Mouse (Mus musculus): ENCODE results near the gene AC109138.7.
A peak's percentile ranks its signal among the peaks of the same experiment; 100 is the strongest.

The AC109138.7 gene

GRCm38 (mm10) chr19:4192251-4192985 is 21.7 kb upstream of the AC109138.7 start:
- no peak for DNase-seq (ENCODE audit: low read depth in 2 of 2, low spot score in 2 of 2)

DNA sequence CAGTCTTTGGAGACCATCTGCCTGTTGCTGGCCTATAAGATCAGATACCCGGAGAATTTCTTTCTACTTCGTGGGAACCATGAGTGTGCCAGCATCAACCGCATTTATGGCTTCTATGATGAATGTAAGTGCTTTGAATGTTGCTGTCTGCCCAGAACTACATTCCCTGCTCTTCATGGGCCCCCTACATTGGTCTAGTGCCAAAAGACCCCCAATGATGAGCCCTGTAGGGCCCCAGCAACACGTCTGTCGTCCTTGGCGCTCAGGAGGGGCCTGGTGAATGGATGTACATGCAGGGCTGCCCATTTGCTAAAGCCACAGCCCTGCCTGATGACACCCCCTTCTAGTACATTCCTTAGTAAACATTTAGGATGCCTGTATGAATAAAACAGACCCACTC is 21.0 kb upstream of the AC109138.7 start:
- no peak for DNase-seq (ENCODE audit: low read depth in 2 of 2, low spot score in 2 of 2)

DNA sequence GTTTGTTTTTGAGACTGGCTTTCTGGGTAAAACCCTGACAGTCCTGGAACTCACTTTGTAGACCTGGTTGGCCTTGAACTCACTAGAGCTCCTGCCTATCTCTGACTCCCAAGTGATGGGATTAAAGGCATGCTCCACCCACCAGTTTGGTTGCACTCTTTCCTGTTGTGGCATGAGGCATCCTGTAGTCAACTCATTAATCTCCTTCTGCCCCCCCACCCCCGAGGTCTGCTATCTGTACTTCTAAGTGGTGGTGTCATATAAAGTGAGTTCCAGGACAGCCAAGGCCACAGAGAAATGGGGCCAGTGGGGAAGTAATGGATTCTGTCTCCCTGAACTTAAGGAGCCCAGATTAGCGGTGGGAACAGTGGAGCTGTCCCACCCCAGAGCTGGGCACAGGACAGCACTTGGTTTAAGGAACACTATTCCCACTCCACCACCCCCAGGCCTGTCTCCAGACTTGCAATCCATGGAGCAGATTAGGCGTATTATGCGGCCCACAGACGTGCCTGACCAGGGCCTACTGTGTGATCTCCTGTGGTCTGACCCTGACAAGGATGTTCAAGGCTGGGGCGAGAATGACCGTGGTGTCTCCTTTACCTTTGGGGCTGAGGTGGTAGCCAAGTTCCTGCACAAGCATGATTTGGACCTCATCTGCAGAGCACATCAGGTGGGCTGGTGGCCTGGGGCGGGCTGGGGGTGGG is 20.0 kb upstream of the AC109138.7 start:
- no peak for DNase-seq (ENCODE audit: low read depth in 2 of 2, low spot score in 2 of 2)

DNA sequence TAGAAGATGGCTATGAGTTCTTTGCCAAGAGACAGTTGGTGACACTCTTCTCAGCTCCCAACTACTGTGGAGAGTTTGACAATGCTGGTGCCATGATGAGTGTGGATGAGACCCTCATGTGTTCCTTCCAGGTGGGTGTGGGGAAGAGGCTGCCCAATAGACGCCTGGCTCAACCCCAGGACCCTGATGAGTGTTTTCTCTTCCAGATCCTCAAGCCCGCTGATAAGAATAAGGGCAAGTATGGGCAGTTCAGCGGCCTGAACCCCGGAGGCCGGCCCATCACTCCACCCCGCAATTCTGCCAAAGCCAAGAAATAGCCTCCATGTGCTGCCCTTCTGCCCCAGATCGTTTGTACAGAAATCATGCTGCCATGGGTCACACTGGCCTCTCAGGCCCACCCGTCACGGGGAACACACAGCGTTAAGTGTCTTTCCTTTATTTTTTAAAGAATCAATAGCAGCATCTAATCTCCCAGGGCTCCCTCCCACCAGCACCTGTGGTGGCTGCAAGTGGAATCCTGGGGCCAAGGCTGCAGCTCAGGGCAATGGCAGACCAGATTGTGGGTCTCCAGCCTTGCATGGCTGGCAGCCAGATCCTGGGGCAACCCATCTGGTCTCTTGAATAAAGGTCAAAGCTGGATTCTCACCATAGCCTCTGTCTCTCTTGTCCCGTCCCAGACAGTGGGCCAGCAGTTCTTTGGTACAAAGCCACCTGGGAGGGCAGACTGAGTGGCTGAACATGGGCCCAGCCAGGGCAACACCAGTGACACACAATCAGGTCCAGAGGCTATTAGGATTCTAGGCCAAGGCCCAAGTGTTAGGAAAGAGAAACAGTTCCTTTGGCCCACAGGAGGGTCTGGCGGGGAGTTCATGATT is 19.1 kb upstream of the AC109138.7 start:
- no peak for DNase-seq (ENCODE audit: low read depth in 2 of 2, low spot score in 2 of 2)

- DNase-seq (ENCODE audit: low read depth in 2 of 2, low spot score in 2 of 2) = no peak
These were observed 18.1 kb upstream of the AC109138.7 start for GRCm38 (mm10) chr19:4196048-4196447.

- DNase-seq (ENCODE audit: low read depth in 2 of 2, low spot score in 2 of 2) = no peak
These were observed 17.6 kb upstream of the AC109138.7 start for GRCm38 (mm10) chr19:4196548-4196947.

DNA sequence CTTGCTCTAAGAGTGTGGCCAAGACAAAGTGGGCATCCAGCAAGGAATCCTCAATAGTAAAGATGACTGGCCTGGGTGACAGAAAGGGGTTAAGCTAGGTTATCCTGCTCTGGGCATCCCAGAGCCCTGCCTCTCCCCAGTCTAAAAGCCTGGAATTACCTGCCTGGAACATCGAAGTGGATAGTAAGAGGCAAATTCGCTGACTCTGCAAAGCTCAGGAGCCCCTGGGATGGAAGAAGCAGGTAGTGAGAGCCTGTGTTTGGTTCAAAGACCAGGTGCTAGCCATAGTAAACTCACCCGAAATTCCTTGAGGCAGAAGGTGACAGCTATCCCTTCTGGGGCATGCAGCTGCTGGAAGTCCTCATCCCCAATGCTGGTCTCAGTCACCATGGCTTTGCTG is 17.0 kb upstream of the AC109138.7 start:
- DNase-seq (ENCODE audit: low read depth in 2 of 2, low spot score in 2 of 2) = no peak

DNA sequence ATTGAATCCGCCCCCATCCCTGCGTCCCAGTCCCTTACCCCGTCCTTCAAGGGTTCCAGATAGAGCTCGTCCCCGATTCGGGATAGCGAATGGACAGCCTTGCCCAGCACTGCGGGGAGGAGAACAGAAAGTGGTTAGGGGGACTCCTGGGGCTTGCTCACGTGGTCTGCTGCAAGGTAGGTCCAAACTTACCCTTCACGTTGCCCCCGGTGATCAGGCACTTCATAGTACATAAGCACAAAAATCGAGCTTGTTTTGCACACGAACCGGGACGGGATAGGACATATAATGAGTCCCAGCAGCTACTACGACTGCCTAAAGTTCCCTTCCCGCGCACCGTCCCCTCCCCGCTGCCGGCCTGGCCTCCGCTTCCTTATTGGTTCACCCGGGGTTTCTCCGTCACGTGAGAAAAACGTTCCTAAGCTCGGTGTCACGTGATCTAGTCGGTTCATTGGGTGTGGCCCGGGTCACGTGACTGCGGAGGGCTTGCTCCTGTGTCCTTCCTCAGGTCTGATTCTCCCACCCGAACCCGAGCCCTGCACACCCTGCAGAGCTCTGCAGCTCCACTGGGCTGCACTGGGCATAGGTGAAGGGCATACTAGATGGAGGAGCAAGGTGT is 12.8 kb upstream of the AC109138.7 start, which contains the start of gene Rad9a:
TSS of gene Rad9a (minus strand) at position 372 of the 619 bp plus-strand sequence.
- DNase-seq (ENCODE audit: low read depth in 2 of 2, low spot score in 2 of 2) = peak; percentile 77 to 86

- no peak for DNase-seq (ENCODE audit: low read depth in 2 of 2, low spot score in 2 of 2)
These were observed 12.0 kb upstream of the AC109138.7 start for GRCm38 (mm10) chr19:4202149-4202548.

GRCm38 (mm10) chr19:4203148-4203547 is 11.0 kb upstream of the AC109138.7 start:
- DNase-seq (ENCODE audit: low read depth in 2 of 2, low spot score in 2 of 2) = no peak

- peak; percentile 51 to 53 for DNase-seq (ENCODE audit: low read depth in 2 of 2, low spot score in 2 of 2)
These were observed 10.4 kb upstream of the AC109138.7 start for GRCm38 (mm10) chr19:4203604-4204326.

DNA sequence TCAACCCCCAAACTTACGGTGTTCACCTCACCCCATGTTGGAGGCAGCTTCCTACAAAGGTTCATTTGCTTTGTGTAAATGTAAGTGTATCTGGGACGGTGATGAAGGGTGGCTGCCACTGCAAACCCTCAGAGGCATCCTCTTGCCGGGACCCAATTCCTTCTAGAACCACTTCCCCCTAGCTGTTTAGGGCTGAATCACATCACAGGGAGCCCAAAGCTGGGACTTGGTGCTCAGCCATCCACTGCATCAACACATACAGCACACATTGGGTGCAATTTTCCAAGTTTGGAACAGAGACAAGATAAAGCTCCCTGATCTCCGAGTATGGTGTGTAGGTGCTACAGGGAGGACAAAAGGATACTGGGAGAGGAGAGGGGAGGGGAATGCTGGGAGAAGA is 9.3 kb upstream of the AC109138.7 start:
- no peak for DNase-seq (ENCODE audit: low read depth in 2 of 2, low spot score in 2 of 2)

GRCm38 (mm10) chr19:4206971-4207370 is 7.2 kb upstream of the AC109138.7 start:
- peak in 1 of 2 experiments; percentile 57 for DNase-seq (ENCODE audit: low read depth in 2 of 2, low spot score in 2 of 2)

DNA sequence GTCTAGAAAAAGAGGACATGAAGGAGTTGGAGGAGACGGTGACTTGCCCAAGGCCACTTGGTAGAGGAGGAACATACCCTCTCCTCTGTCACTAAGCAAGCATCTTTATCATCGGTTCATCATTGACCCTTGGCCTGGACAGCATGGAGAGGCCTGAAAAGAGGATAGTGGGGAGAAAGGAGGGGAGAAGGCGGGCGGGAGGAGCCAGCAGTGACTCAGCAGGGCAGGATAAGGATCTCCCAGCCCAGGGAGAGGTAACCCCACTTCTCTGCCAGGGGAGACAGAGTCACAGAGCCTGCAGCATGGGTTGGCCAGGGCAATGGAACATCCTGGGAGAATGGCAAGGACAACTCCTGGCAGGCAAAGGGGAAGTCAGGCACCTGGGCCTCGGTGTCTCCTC is 5.6 kb upstream of the AC109138.7 start:
- DNase-seq (ENCODE audit: low read depth in 2 of 2, low spot score in 2 of 2) = no peak

GRCm38 (mm10) chr19:4211891-4212588 is 2.1 kb upstream of the AC109138.7 start:
- DNase-seq (ENCODE audit: low read depth in 2 of 2, low spot score in 2 of 2) = no peak

DNA sequence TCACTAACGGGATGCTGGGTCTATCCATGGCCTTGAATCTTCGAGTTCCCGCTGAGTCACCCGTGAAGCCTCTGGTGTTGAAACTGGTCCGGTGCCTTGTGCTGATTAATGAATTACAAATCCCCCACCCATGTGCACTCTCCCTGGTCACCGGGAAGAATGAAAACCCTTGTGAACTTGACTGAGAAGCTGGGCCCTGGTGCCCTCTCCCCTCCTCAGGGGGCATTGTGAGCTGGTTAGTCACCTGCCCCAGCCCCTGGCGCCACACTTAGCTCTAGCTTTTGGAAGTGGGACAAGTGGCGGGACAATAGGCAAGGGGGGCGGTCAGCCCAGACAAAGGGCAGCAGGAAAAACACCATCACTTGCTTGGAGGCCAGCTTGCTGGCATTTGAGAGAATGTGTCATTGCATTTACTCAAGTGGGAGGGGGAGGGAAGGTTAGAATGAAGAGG is 608 bp upstream of the AC109138.7 start:
- DNase-seq (ENCODE audit: low read depth in 2 of 2, low spot score in 2 of 2) = no peak

DNA sequence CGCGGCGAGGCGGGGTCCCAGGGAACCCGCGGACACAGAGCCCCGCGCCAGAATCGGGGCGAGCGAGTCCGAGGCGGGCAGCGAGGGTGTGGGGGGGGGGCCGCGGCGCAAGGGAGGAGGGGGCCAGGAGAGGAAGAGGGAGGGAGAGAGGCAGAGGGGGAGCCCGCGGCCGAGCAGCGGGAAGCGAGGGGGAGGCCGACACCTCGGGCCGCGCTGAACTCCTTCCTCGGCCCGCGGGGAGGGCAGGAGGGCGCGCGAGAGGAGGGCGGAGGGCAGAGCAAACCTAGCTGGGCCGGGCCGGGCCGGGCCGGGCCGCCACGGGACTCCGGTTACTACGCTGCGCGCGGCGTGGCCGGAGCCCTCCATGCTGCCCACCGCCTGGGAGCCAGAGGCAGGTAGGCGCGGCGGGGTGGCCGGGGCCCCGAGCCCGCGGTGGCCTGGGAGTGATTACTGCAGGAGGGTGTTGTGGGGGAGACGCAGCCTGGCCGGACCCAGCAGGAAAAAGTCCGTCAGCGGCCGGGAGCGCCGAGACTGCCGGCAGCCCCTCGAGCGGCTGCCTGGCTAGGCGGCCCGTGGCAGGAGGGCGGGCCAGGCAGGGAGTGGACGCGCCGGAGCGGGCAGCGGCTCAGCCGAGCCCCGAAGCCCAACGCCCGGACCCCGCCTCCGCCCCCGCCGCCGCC is 754 bp downstream of the AC109138.7 start:
- DNase-seq (ENCODE audit: low read depth in 2 of 2, low spot score in 2 of 2) = no peak

GRCm38 (mm10) chr19:4215451-4215840 is 1.3 kb downstream of the AC109138.7 start:
- no peak for DNase-seq (ENCODE audit: low read depth in 2 of 2, low spot score in 2 of 2)

DNA sequence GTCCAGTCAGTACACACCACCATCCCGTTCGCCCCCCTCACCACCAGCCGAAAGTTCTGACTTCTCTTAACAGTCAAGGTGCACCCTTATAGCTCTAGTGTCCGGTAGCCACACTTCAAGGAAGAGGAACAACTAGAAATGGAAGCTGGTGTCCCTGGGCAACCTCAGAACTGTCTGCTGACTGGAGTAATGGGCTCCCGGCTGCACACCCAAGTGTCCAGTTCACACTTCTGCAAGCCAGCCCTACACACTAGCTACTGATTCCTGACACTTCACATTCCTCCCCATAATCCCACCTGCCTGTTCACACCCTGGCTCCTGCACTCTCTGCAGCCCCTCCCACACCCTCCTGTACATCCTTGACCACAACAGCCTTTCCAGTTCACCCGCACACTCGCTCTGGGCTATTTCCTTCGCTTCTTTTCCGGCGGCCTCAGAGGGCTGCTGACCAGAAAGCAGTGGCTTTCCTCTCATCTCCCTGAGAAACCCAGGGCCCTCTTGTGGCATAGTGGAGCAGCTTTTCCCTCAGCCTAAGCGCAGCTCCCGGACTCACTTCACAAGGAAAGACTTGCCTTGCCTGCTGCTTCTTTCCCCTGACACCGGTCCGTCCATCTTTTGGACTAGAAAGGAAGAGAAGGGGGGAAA is 2.0 kb downstream of the AC109138.7 start:
- no peak for DNase-seq (ENCODE audit: low read depth in 2 of 2, low spot score in 2 of 2)

Measured in CD8-positive naive resting alpha-beta T cell, adult 2 months (primary cell).